Mouse (Mus musculus) forebrain, embryonic 11.5 days (tissue): Measurements from ENCODE around the gene Optn. TPM values are rescaled to one million over a fixed set of nuclear protein-coding genes. Genes with fewer than 3 reads are reported as not detected.

Experiments
- ATAC-seq: fragments of 200-750 bp; cut with Nextera tagmentation; replicated peaks from 2 replicates; pipeline ENCODE4 v1.8.0; 2017; ENCODE audit warnings: moderate TSS enrichment; ENCODE audit not compliant: low FRiP score
- DNase-seq: peaks from one replicate; pipeline ENCODE4 v3.0.0-alpha.2; 2017; ENCODE audit warnings: low spot score
- H3K27ac ChIP-seq: fragments of 300-500 bp; sonication (generic); 2 replicates; pipeline ENCODE4 v1.5.1; 2014; ENCODE audit warnings: low read depth, low read length
- H3K27me3 ChIP-seq: fragments of 300-500 bp; sonication (generic); 2 replicates; pipeline ENCODE4 v1.6.1; 2014; ENCODE audit warnings: mild to moderate bottlenecking, low read length, mixed read lengths; ENCODE audit not compliant: control insufficient read depth, insufficient read depth
- H3K36me3 ChIP-seq: fragments of 300-500 bp; sonication (generic); 2 replicates; pipeline ENCODE4 v1.6.1; 2014; ENCODE audit warnings: mild to moderate bottlenecking, low read length, moderate library complexity, mixed read lengths; ENCODE audit not compliant: control insufficient read depth, insufficient read depth
- H3K4me1 ChIP-seq: fragments of 300-500 bp; sonication (generic); replicated peaks from 2 replicates; pipeline ENCODE4 v1.6.1; 2014; ENCODE audit warnings: low read length, mixed read lengths; ENCODE audit not compliant: control insufficient read depth, insufficient read depth
- H3K4me2 ChIP-seq: fragments of 300-500 bp; sonication (generic); 2 replicates; pipeline ENCODE4 v1.6.1; 2014; ENCODE audit warnings: low read depth, mild to moderate bottlenecking, low read length, moderate library complexity, mixed read lengths; ENCODE audit not compliant: severe bottlenecking
- H3K4me3 ChIP-seq: fragments of 300-500 bp; sonication (generic); 2 replicates; pipeline ENCODE4 v1.5.1; 2014; ENCODE audit warnings: low read depth, low read length
- H3K9ac ChIP-seq: fragments of 300-500 bp; sonication (generic); 2 replicates; pipeline ENCODE4 v1.6.1; 2014; ENCODE audit warnings: low read length
- H3K9me3 ChIP-seq: fragments of 300-500 bp; sonication (generic); 2 replicates; pipeline ENCODE4 v1.6.1; 2016; ENCODE audit warnings: low read length, mixed read lengths; ENCODE audit not compliant: control insufficient read depth
- WGBS: fragments of 180-500 bp; shearing (Covaris S2); extraction: QIAGEN DNeasy Blood & Tissue Kit; methylation state at CpG from one replicate; pipeline ENCODE4 v1.1.7; 2014; 5-methylcytosine and 5-hydroxymethylcytosine counted together
- polyA plus RNA-seq: library from polyadenylated mRNA; unstranded; fragments of >200 nt; fragmentation: Nextera tagmentation; extraction: Ambion mirVana; gene quantifications from 2 replicates; pipeline ENCODE4 v1.2.1, GENCODE M21; 2014

Gene Optn
- polyA plus RNA-seq, 1 experiment from 2014 or later = 3.0 TPM

DNA sequence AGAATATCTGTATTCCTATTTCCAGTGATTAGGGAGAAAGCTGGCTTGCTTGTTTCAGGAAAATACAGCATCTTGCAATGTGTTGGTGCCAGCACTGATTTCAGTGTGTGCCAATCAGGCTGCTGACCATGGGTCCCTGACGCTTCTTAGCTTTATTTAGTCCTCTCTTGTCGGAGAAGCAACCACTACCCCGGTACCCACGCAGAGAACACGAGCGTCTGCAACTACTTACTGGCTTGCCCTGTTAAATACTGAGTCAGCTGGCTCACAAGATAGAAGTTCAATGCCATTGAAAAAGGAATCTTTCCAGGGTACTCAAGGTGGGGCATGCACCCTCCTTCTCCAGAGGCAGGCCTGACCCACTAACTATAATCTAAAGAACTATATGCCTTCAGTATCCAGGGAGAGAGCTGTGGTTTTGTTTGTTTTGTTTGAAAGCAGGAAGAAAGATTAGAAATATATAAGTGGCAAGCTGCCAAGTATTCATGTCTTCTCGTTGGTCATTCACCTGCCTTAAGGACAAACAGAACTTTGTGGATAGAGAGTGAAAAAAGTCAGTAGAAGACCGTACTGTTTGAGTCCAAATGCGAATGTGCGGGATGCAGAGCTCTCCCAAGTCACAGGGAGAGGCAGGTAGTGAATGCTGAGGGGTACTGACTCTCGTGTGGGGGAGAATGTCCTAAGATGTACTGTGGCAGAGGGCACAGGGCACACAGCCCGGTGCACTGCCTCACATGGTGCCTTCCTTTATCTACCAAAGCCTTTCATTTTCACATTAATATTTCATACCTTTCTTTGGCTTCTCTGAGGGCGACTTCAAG lies 24.3 kb downstream of the Optn start:
- Histone ChIP-seq H3K27ac (no peak overlapping the region), H3K27me3 (no peaks in the 10 kb centered on the region), H3K4me2 (no peak overlapping the region), H3K9me3 (no peaks in the 10 kb centered on the region), H3K9ac (no peak overlapping the region), H3K4me3 (no peak overlapping the region), H3K4me1 (no peaks in the 10 kb centered on the region), H3K36me3 (no peaks in the 10 kb centered on the region)
- DNase-seq = no peak
- WGBS = 90% methylated on average over 13 of the region's 13 CpGs
- no peak for ATAC-seq

DNA sequence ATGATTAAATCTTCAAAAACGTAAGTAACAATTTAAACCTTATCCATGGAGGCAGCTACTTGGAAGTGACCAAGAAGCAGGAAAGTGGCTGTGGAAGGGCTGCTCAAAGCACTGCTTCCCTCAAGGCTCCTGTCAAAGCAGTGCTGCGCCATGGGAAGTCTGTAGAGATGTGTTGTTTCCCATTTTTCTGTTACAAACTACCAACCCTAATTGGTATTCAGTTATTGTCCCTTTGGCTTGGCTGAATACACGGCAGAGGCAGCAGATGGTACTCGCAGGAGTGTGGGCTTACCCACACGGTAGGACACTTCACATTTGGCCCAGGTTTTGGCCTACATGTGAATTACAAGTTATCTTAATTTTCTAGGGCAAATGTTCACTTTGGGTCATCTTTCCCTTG lies 25.5 kb downstream of the Optn start:
- DNase-seq = no peak
- H3K4me3 ChIP-seq = no peak overlapping the region

DNA sequence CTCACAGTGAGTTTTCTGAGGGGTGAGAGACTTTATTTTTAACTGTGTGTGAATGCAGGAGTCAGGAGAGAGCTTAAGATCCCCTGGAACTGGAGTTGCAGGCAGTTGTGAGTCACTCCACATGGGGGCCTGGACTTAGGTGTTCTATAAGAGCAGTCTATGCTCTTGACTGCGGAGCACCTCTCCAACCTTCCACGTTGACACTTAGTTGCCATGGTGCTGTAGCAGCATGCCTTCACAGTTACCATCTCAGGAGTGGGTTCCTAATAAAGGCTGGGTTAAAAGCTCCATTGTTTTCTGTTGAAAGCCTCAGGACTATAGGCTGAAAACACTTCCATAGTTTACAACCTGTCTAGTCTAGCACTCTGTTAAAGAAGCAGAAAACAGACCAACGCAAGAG lies 26.5 kb downstream of the Optn start:
- H3K27ac ChIP-seq = no peak overlapping the region
- no peaks in the 10 kb centered on the region for H3K9me3 ChIP-seq
- no peaks in the 10 kb centered on the region for H3K4me1 ChIP-seq
- no peak overlapping the region for H3K9ac ChIP-seq
- no peaks in the 10 kb centered on the region for H3K27me3 ChIP-seq
- no peaks in the 10 kb centered on the region for H3K36me3 ChIP-seq
- 46% methylated on average over 3 of the region's 3 CpGs for WGBS
- ATAC-seq (no peak), DNase-seq (no peak)
- H3K4me3 ChIP-seq = no peak overlapping the region
- H3K4me2 ChIP-seq = no peak overlapping the region

More for the DNA sequence above, 25.5 kb downstream of the Optn start:
- WGBS = 69% methylated on average over 5 of the region's 5 CpGs
- H3K4me2 ChIP-seq = no peak overlapping the region
- H3K9me3 ChIP-seq = no peaks in the 10 kb centered on the region
- no peaks in the 10 kb centered on the region for H3K4me1 ChIP-seq
- no peak overlapping the region for H3K9ac ChIP-seq
- no peak for ATAC-seq
- H3K27ac ChIP-seq = no peak overlapping the region
- H3K36me3 ChIP-seq = no peaks in the 10 kb centered on the region
- H3K27me3 ChIP-seq = no peaks in the 10 kb centered on the region

DNA sequence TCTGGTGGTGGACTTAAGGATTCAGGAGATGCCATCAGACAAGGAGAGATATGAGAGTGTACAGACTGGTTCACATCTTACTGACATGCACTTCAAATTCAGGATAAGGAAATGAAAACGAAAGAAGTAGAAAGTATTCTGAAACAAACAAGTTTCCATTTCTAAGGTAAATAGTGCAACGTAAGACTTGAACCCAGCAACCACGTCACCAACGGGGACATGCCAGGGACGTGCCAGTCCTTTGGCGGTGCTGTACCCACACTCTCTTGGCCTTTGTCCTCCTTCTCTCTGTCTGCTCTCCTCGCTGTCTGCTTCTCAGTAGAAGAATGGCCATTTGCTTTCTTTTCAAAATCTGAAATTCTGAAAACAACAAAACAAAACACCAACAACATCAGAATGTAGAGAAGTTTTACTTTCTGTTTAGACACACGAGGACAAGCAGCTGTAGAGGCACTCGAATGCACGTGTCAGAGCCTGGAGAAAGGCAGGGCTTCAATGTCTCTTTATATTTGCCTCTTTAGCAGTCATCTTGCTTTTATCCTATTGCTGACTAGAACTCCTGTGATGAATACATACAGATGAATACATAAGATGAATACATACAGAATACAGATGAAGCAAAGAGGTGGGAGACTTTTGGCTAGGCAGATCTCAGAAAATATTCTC lies 27.3 kb downstream of the Optn start:
- no peak for ATAC-seq
- H3K27me3 ChIP-seq = no peaks in the 10 kb centered on the region
- no peaks in the 10 kb centered on the region for H3K9me3 ChIP-seq
- 84% methylated on average over 10 of the region's 10 CpGs for WGBS
- H3K4me1 ChIP-seq = no peaks in the 10 kb centered on the region
- H3K36me3 ChIP-seq = no peaks in the 10 kb centered on the region
- H3K4me2 ChIP-seq = no peak overlapping the region
- H3K9ac ChIP-seq = no peak overlapping the region
- no peak for DNase-seq
- H3K4me3 ChIP-seq = no peak overlapping the region
- H3K27ac ChIP-seq = no peak overlapping the region

DNA sequence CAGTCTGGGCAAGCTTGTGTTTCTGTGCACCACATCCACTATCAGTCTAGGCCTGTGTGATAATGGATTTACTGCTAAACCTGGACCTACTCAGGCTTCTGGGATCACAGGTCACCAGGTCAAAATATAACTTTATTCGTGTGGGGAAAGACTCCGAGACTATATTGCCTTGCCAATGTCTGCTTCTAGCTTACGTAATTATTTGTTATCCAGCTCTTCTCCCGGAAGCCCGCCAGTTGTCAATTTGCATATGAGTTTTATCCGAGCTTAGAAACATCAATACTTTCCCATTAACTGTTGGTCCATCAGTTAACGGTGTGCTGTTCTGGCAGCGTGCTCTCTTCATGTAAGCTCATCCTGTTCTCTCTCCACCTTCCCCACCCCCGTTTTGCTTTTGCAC lies 28.6 kb downstream of the Optn start:
- no peaks in the 10 kb centered on the region for H3K27me3 ChIP-seq
- no peak overlapping the region for H3K4me2 ChIP-seq
- H3K36me3 ChIP-seq = no peaks in the 10 kb centered on the region
- ATAC-seq (no peak), DNase-seq (no peak)
- H3K27ac ChIP-seq = no peak overlapping the region
- no peak overlapping the region for H3K4me3 ChIP-seq
- 91% methylated on average over 9 of the region's 9 CpGs for WGBS
- no peaks in the 10 kb centered on the region for H3K4me1 ChIP-seq
- no peak overlapping the region for H3K9ac ChIP-seq
- H3K9me3 ChIP-seq = no peaks in the 10 kb centered on the region

DNA sequence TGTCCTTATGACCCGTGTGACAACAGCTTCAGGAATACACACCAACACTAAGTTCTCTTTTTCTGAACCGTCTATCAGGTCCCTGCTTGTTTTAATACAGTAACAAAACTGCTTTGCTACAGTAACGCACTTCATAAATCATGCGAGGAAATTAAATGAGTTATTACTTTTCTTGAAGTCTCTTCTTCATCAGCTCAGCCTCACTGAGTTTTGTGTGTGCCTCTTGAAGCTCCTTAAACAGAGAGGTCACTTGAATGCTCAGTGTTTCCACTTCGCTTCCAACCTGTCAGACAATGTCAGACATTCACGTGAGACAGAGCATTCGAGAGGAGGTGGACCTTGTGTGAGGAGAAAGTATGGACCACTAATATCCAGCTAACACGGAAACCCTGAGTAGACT lies 29.1 kb downstream of the Optn start:
- H3K4me1 ChIP-seq = no peaks in the 10 kb centered on the region
- H3K4me2 ChIP-seq = no peak overlapping the region
- no peaks in the 10 kb centered on the region for H3K9me3 ChIP-seq
- 84% methylated on average over 8 of the region's 8 CpGs for WGBS
- no peak overlapping the region for H3K27ac ChIP-seq
- H3K4me3 ChIP-seq = no peak overlapping the region
- ATAC-seq (no peak), DNase-seq (no peak)
- no peaks in the 10 kb centered on the region for H3K27me3 ChIP-seq
- no peaks in the 10 kb centered on the region for H3K36me3 ChIP-seq
- H3K9ac ChIP-seq = no peak overlapping the region

DNA sequence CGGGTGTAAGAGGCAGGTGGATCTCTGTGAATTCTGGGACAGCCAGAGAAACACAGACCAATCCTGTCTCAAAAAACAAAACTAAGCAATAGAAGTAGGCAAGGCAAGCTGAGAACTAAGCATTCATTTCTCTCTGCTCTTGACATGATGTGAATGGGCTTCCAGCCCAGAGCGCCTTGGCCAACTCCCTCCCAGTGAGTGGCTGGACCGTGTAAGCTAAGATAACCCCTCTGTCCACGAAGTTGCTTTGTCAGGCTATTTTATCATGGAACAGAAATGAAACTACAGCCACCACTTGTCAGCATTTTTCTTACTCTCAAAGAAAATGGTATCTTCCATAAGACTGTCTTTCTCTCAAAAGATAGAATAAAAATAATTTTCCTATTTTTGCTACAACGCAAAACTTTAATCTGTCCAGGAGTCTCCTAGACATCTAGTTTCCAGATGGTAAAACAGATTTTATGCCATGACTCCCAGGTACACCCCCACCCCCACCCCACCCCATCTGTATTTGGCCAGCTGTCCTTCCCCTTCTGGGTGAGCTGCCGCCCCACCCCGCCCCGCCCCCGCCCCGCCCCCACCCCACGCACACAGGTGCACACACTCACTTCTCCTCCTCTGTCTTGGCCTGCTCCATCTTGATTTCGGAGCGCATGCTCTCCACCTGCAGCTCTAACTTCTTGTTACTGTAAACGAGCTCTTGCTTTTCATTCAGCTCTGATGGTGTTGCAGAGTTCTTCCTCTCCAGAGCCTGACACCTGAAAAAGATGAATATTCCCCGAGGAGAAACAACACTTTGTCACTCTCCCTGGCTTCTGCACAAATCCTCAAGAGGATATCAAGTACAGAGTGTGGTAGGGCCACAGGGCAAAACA lies 30.1 kb downstream of the Optn start:
- Histone ChIP-seq H3K9ac (no peak overlapping the region), H3K4me3 (no peak overlapping the region), H3K27ac (no peak overlapping the region), H3K9me3 (no peaks in the 10 kb centered on the region), H3K27me3 (no peaks in the 10 kb centered on the region), H3K4me2 (no peak overlapping the region), H3K4me1 (no peaks in the 10 kb centered on the region), H3K36me3 (no peaks in the 10 kb centered on the region)
- ATAC-seq (no peak), DNase-seq (no peak)
- 74% methylated on average over 13 of the region's 15 CpGs for WGBS

DNA sequence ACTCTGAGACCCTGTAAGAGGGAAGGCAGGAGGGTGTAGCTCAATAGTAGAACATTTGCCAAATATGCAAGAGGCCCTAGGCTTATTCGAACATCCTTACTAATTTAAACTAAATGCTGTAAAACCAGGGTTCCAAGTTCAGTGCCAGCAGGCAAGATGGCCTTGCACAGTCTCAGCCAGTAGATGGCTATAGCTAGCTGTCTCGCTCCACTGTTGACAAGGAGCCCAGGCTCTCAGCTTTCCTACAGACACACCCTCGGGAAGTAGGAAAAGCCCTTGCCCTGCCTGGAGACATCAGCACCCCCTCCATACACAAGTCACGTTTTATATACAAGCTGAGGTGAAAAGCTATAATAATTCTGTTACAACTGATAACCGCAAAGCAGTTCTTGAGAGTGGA lies 31.2 kb downstream of the Optn start:
- no peak overlapping the region for H3K27ac ChIP-seq
- no peak overlapping the region for H3K4me2 ChIP-seq
- no peaks in the 10 kb centered on the region for H3K4me1 ChIP-seq
- no peaks in the 10 kb centered on the region for H3K27me3 ChIP-seq
- H3K4me3 ChIP-seq = no peak overlapping the region
- DNase-seq (no peak), ATAC-seq (no peak)
- no peaks in the 10 kb centered on the region for H3K36me3 ChIP-seq
- 80% methylated on average over 5 of the region's 5 CpGs for WGBS
- H3K9me3 ChIP-seq = no peaks in the 10 kb centered on the region
- H3K9ac ChIP-seq = no peak overlapping the region
